Mouse (Mus musculus): ENCODE measurements around the gene Fancm. TPM values are rescaled to one million over a fixed set of nuclear protein-coding genes. Genes with fewer than 3 reads are reported as not detected.
A peak's percentile ranks its signal among the peaks of the same experiment; 100 is the strongest.

Fancm gene
- polyA plus RNA-seq (2015; fragmentation: Nextera tagmentation; extraction: Ambion mirVana): 2.0 and 2.8 TPM in 2 replicates

DNA sequence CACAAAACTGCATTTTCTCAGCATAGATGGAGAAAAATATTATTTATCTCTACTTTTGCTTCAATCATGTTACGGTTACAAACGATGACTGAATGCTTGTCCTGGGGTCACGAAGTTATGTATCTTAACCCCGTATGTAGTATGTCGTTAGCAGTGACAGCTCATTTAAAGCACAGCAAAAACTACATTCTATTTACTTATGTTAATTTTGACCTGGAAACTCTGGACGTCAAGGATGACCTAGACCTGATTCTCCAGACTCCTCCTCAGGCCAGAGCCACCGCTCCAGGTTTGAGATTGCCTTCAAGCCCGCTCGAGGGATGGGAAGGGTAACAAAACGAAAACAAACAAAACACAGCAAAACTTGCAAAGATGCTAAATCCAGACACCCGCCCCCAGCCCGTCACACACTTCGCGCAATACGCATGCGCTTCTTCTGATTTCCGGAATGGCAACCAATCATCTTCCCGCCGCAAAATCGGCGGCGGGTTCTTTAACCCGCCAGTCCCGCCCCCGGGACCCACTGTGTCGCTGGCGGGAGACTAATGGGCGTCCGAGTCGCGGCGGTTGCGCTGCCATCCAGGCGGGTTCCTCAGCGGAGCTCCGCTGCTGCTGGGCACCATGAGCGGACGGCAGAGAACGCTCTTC, at the start of gene Fancm:
Gene Fancm, plus strand, starts transcription at position 519 of the 648 bp plus-strand sequence.
- 1% methylated on average over 39 of the region's 39 CpGs for WGBS (ENCODE audit: insufficient replicate concordance)
- peak within 1 kb of the TSS; percentile 80 for H3K27ac ChIP-seq (ENCODE audit: low read depth)
- H3K4me1 ChIP-seq (ENCODE audit: insufficient read depth): peaks cover 25% of the 10 kb centered on the region
- DNase-seq: peak; percentile 91
- H3K9me3 ChIP-seq (ENCODE audit: low read length): no peaks in the 10 kb centered on the region
- TF ChIP-seq CTCF (IDR thresholded peaks at IDR 0.05; ENCODE audit: low read depth) (no peak), EP300 (IDR thresholded peaks at IDR 0.05; ENCODE audit: low read depth) (no peak)
- peak within 1 kb of the TSS; percentile 89 for H3K4me2 ChIP-seq (ENCODE audit: low read depth, low read length)
- peak; percentile 46 for ATAC-seq
- peak within 1 kb of the TSS; percentile 74 for H3K9ac ChIP-seq (replicated peaks)
- no peaks in the 10 kb centered on the region for H3K27me3 ChIP-seq (ENCODE audit: insufficient read depth, low read length)
- H3K36me3 ChIP-seq (replicated peaks; ENCODE audit: insufficient read depth, low read length): no peaks in the 10 kb centered on the region
- peak within 1 kb of the TSS; percentile 73 for H3K4me3 ChIP-seq (ENCODE audit: low read depth, low read length)

DNA sequence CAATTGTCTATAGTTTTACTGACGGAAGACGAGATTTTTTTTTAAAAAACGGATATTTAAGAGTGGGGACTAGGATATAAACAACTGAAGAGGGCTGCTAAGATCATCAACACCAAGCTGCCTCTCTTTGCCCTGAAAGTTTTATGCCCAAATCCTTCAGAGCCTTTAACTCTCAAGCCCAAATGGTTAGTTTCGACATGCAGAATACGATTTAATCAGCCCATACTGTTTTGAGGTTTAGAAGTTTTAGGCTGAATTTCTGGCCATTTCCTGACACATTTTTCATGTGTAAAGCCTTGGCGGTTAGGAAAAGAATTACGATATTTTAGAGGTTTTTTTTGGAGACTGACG, 39.6 kb upstream of the Fancm start:
- Histone ChIP-seq H3K9ac (replicated peaks) (peak overlapping the region; percentile 95), H3K9me3 (ENCODE audit: low read length) (no peaks in the 10 kb centered on the region), H3K36me3 (replicated peaks; ENCODE audit: insufficient read depth, low read length) (no peaks in the 10 kb centered on the region), H3K4me2 (ENCODE audit: low read depth, low read length) (peak overlapping the region; percentile 76), H3K4me3 (ENCODE audit: low read depth, low read length) (peak overlapping the region; percentile 95), H3K4me1 (ENCODE audit: insufficient read depth) (peaks cover 13% of the 10 kb centered on the region), H3K27me3 (ENCODE audit: insufficient read depth, low read length) (no peaks in the 10 kb centered on the region), H3K27ac (ENCODE audit: low read depth) (0 out of 2 replicates have a peak overlapping the region, but pooled peaks have one; percentile 19)
- TF ChIP-seq CTCF (IDR thresholded peaks at IDR 0.05; ENCODE audit: low read depth): no peak
- 44% methylated on average over 8 of the region's 8 CpGs for WGBS (ENCODE audit: insufficient replicate concordance)
- 0 out of 2 replicates have a peak, but pooled peaks have one; percentile 3 for ATAC-seq
- DNase-seq: no peak

DNA sequence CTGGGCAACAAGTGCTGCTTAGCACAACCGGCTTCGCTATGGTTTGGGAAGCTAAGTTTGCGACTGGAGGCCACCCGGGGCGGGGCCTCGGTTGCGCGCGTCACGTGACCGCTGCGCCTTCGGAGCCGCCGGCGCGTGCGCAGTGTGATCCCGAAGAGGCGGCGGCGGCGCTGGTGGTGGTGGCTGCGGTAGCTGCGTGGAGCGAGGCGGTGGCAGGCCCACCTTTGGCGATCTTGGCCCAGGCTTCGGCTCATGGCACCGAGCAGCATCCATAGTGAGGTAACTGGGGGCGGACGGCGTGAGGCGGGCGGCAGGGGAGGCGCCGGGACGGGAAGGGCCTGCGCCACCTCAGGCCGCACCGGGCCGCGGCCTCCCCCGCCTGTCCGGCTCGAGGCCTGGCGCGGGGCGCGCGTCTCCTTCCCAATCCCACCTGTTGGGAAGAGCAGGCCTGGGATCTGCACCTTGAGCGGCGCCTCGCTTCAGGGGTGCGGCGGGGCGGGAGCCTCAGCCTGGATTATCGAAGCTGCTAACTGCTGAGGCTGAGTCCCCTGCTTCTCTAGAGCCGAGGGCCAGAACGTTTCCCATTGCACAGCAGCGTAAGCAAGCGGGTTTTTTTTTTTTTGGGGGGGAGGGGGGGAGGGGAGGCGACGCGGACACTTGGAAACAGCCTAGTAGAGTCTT, 39.1 kb upstream of the Fancm start, which contains the start of gene Prpf39:
Gene Prpf39, plus strand, starts transcription at position 144 of the 681 bp plus-strand sequence.
- peak within 1 kb of the TSS; percentile 76 for H3K4me2 ChIP-seq (ENCODE audit: low read depth, low read length)
- ATAC-seq (peak; percentile 97), DNase-seq (peak; percentile 93)
- H3K9ac ChIP-seq (replicated peaks): peak within 1 kb of the TSS; percentile 95
- no peaks in the 10 kb centered on the region for H3K27me3 ChIP-seq (ENCODE audit: insufficient read depth, low read length)
- TF ChIP-seq CTCF (IDR thresholded peaks at IDR 0.05; ENCODE audit: low read depth): no peak
- no peak for TF ChIP-seq EP300 (IDR thresholded peaks at IDR 0.05; ENCODE audit: low read depth)
- H3K4me3 ChIP-seq (ENCODE audit: low read depth, low read length): peak within 1 kb of the TSS; percentile 95
- H3K27ac ChIP-seq (ENCODE audit: low read depth): peak within 1 kb of the TSS; percentile 93
- peaks cover 13% of the 10 kb centered on the region for H3K4me1 ChIP-seq (ENCODE audit: insufficient read depth)
- no peaks in the 10 kb centered on the region for H3K36me3 ChIP-seq (replicated peaks; ENCODE audit: insufficient read depth, low read length)
- no peaks in the 10 kb centered on the region for H3K9me3 ChIP-seq (ENCODE audit: low read length)
- WGBS (ENCODE audit: insufficient replicate concordance): under 1% methylated on average over 56 of the region's 65 CpGs

DNA sequence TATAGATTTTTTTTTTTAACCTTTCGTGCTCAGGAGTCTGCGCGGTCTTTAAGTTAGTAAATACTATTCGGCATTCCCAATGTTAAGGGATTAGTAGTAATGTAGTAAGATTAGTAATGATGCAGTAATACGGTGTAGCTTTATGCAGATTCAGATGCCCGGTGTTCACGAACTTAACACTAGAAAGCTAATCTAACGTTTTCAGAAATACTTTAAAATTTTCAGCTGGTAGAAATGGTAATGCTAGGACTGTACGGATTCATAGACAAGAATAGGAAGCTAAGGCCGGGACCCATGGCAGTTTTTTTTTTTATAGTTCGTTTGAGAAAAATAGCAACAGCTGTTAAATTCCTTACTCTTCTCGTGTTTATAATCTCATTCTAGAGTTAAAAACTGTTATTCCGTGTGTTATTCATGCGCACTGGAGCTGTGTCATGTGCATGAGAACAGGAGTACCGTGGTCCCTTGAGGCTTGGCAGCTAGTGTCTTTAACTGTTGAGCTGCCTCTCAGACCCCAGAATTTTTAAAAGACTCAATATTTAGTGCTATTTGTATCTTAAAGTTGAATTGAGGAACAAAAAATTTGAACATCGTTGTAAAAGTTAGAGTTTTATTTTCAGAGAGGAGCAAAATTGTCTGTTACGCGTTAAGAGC, 38.4 kb upstream of the Fancm start:
- peak overlapping the region; percentile 76 for H3K4me2 ChIP-seq (ENCODE audit: low read depth, low read length)
- ATAC-seq (no peak), DNase-seq (no peak)
- peak overlapping the region; percentile 95 for H3K4me3 ChIP-seq (ENCODE audit: low read depth, low read length)
- no peaks in the 10 kb centered on the region for H3K27me3 ChIP-seq (ENCODE audit: insufficient read depth, low read length)
- 7% methylated on average over 18 of the region's 18 CpGs for WGBS (ENCODE audit: insufficient replicate concordance)
- peak overlapping the region; percentile 95 for H3K9ac ChIP-seq (replicated peaks)
- H3K9me3 ChIP-seq (ENCODE audit: low read length): no peaks in the 10 kb centered on the region
- TF ChIP-seq EP300 (IDR thresholded peaks at IDR 0.05; ENCODE audit: low read depth): no peak
- TF ChIP-seq CTCF (IDR thresholded peaks at IDR 0.05; ENCODE audit: low read depth): no peak
- peak overlapping the region; percentile 93 for H3K27ac ChIP-seq (ENCODE audit: low read depth)
- H3K4me1 ChIP-seq (ENCODE audit: insufficient read depth): peaks cover 13% of the 10 kb centered on the region
- H3K36me3 ChIP-seq (replicated peaks; ENCODE audit: insufficient read depth, low read length): peaks cover under 1% of the 10 kb centered on the region; the same call in 1 of the 2 replicates

DNA sequence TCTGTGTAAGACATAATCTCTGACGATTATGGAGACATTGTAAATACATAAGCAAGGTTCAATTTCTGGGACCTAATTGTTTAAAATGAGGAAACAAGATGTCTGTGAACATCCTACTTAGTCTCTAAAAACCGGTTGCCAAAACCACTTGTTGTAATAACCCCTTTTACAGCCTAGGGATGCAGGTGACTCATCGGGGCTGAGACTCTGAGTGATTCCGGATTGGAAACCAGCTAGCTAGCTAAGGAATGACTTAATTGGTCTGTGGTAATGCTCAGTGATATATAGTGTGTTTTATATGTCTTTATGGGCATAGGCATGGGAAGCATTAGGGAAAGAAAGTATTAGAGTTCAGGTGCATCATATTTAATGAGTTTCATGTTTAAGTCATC, 37.9 kb upstream of the Fancm start:
- Histone ChIP-seq H3K9ac (replicated peaks) (peak overlapping the region; percentile 95), H3K9me3 (ENCODE audit: low read length) (no peaks in the 10 kb centered on the region), H3K4me2 (ENCODE audit: low read depth, low read length) (peak overlapping the region; percentile 76), H3K4me1 (ENCODE audit: insufficient read depth) (peaks cover 13% of the 10 kb centered on the region), H3K36me3 (replicated peaks; ENCODE audit: insufficient read depth, low read length) (peaks cover 6% of the 10 kb centered on the region; the same call in 1 of the 2 replicates), H3K27me3 (ENCODE audit: insufficient read depth, low read length) (no peaks in the 10 kb centered on the region), H3K27ac (ENCODE audit: low read depth) (no peak overlapping the region), H3K4me3 (ENCODE audit: low read depth, low read length) (peak overlapping the region; percentile 95)
- ATAC-seq: no peak
- no peak for DNase-seq
- WGBS (ENCODE audit: insufficient replicate concordance): 11% methylated on average over 4 of the region's 4 CpGs
- TF ChIP-seq EP300 (IDR thresholded peaks at IDR 0.05; ENCODE audit: low read depth) (no peak), CTCF (IDR thresholded peaks at IDR 0.05; ENCODE audit: low read depth) (no peak)

DNA sequence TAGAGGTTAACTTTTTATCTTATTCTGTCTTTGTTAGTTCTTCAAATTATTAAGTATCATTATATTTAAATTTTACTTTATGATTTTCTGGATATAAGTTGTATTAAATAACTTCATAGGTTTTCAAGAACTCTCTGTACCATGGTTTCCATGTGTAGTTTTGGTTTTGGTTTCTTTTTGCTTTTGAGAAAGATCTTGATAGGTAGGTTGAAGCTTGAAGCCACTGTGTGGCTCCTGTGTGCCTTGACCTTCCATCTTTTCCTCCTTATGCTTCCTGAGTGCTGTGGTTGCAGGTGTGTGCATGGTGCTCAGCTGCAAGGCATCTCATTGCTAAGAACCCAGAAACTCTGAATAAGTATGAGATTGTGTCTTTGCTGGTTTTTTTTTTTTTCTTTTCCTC, 26.6 kb upstream of the Fancm start:
- H3K9ac ChIP-seq (replicated peaks): no peak overlapping the region
- ATAC-seq: no peak
- TF ChIP-seq EP300 (IDR thresholded peaks at IDR 0.05; ENCODE audit: low read depth) (no peak), CTCF (IDR thresholded peaks at IDR 0.05; ENCODE audit: low read depth) (no peak)
- DNase-seq: no peak
- H3K4me1 ChIP-seq (ENCODE audit: insufficient read depth): no peaks in the 10 kb centered on the region
- H3K4me3 ChIP-seq (ENCODE audit: low read depth, low read length): no peak overlapping the region
- no peaks in the 10 kb centered on the region for H3K27me3 ChIP-seq (ENCODE audit: insufficient read depth, low read length)
- H3K9me3 ChIP-seq (ENCODE audit: low read length): no peaks in the 10 kb centered on the region
- no peak overlapping the region for H3K4me2 ChIP-seq (ENCODE audit: low read depth, low read length)
- H3K27ac ChIP-seq (ENCODE audit: low read depth): no peak overlapping the region
- peaks cover 31% of the 10 kb centered on the region for H3K36me3 ChIP-seq (replicated peaks; ENCODE audit: insufficient read depth, low read length)

Measured in liver, postnatal 0 days (tissue).